Mouse (Mus musculus) hematopoietic stem cell, adult 5-6 weeks (primary cell): ENCODE measurements around the gene Syngr2. TPM values are rescaled to one million over a fixed set of nuclear protein-coding genes. Genes with fewer than 3 reads are reported as not detected.
"Not testable (repeated sequence)": the region's sequence is repeated elsewhere in the genome, so short reads cannot be mapped to it uniquely, and the experiment has no call there.

ENCODE experiments used
- ATAC-seq, 2 experiments: fragments of 125-278 bp in 1 of 2; replicated peaks in 1 of 2; 2 replicates each; pipeline ENCODE4 v1.8.0; 2016 to 2017; ENCODE audit warnings: inconsistent platforms in 2 of 2, mild to moderate bottlenecking in 2 of 2, moderate number of reproducible peaks in 2 of 2, low read depth in 1 of 2, moderate TSS enrichment in 1 of 2; ENCODE audit not compliant: low FRiP score in 2 of 2, poor library complexity in 2 of 2, severe bottlenecking in 2 of 2, insufficient read depth in 1 of 2, low TSS enrichment in 1 of 2
- total RNA-seq: library from RNA; stranded (forward); fragments of 172-1452, 232-1000 nt; gene quantifications from 2 replicates; pipeline ENCODE4 v1.2.3, GENCODE M21; 2017

The Syngr2 gene
- total RNA-seq, 1 experiment from 2014 or later: 81.0 TPM

DNA sequence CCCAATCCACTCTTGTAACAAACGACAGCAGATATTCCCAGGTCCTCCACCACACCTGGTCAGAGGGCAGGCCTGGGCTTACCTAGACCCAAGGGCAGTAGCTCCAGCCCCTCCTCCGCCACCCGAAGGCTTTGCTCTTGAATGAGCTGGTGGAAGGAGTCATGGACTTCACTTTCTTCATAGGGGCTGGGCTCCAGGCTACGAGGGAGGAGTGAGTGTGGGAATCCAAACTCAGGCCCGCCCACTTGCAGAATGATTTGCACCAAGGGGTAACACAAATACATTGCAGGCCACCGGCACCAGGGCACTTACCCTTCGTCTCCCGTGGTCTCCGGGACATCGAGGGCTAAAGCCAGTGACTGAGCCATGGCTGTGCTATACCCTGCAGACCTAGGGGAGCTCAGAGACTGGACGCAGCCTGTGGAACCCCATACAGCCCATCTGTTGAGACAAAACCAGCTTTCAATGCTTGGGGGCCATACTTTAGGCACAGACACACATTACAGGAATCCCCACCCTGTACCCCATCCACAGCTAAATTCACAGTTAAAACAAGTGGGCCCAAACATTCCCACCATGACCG is 30.5 kb upstream of the Syngr2 start:
- ATAC-seq: no peak

DNA sequence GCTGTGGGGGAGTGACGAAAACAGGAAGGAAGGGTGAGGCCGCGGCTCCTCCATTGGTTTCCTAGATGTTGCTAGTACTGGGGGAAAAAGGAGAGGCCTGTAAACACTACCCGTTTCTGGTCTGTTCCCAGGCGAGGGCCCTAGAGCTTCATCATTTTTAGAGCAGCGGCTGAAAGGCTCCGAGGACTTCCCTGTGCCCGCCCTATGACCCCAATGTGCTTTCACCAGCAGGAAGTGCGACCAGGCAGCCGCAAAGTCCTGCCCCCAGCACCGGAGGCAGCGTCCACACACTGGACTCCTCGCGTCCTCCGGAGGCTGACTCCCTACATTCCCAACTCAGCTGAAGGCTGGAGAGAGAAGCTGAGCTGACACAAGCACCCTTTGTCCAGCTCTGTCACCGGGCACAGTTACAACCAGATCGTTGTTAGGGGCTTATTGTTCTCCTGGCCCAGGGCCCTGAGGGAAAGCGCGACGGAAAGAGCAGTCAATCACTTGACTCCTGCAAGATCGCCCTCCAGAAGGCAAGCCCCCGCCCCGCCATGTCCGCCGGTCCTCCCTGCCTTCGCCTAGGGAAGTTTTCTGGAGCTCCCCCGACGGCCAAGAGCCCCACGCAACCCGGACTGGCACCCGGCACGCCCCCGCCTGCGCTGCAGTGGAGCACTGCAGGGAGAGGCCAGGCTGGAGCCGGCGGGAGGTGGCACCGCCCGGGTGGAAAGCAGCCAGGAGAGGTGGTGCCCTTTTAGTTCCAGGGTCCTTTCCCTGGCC is 29.9 kb upstream of the Syngr2 start:
- peak in 1 of 2 experiments; percentile 16; a peak in 2 of 4 replicates for ATAC-seq

DNA sequence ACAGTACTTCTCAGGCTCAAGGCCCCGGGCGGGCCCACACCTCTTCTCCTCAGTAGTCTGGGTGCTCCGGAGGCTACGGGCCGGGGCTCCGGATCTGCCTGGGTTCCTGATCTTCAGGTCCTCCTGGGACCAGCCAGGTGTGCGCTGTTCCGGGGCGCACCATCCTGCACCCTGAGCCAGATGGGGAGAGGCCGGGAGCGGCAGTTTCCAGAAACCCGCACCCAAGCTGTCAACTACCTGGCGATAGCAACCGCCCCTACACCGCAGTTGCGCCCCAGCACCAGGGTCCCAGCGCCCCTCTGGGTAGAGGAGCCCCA is 29.3 kb upstream of the Syngr2 start:
- ATAC-seq: no peak

DNA sequence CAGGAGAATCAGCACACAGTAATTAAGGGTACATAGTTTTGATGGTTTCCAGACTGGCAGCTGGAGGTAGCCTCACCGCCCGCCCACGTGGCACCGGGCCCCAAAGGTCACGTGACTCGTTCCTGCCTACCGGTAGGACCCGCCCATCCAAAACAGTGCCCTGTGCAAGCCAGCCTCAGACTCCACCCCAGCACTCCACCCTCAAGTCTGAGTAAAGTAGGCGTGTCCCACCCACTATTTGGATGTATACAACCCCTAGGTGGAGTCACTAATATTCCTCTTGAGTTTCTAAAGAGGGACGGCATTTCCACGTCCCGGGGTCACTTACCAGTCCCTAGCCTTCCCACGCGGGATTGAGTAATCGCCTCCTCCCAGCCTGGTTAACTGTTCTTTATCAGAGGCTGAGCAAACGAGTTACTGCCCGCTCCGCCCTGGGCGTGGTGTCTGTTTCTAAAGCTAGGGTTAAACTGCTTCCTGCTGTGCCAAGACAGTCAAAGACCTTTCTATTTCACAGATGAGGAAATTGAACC is 28.8 kb upstream of the Syngr2 start:
- ATAC-seq: peak; percentile 64 to 79

DNA sequence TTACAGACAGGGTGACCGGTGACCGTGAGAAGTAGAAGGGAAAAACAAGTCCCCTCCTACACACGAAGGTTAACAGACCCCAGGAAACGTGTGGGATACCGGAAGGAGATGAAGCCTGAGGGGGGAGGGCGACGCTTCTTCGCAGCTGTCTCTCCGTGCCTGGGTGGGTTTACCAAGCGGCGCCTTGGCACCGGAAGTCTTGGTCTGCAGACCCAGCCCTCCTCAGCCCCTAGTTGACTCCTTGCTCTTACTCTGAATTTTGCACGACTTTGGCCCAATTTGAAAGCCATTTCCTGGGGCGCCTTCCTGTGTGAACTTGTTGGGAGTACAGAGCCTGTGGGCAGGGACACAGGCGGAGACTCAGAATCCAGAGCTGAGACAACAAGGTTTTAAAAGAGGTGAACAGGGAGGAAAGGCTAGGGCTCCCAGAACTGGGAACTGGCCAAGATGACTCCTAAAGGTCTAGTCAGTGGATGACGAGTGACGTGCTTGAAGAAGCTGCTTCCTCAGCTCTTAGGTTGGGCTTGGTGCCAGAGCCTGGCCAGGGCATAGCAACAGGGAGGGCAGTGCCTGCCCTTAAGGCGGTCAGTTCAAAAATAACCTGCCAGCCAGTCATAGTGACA is 28.2 kb upstream of the Syngr2 start:
- no peak for ATAC-seq

DNA sequence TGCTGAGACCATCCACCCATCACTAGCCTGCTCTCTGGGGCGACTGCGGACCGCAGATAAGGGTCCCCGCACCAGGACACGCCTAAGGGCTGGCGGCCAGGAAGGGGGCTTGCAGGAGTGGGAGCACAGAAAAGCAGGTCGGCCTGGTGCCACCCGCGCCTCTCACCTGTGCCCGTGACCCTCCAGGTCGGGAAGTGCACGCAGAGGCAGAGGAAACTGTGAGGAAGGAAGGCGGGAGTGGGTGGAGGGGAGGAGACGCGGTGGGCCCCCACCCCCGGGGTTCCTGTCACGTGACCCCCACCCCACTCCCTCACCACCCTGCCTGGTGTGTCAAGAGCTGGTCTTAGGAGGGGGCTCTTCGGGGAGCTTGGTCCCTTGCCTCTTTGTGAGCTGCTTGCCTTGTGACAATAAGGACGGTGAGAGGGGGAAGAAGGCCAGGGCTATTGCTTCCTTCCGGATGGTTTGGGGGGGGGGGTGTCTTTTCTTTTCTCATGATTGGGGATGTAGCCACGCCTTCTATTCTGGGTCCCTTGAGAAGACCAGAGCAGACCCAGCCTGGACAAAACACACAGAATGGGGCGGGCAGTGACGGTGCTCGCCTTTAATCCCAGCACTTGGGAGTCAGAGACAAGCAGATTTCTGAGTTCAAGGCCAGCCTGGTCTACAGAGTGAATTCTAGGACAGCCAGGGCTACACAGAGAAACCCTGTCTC is 27.3 kb upstream of the Syngr2 start, which contains the start of the genes Tmc8 and Tmc6:
Tmc8 (plus strand) TSS at position 84 of the 712 bp plus-strand sequence.
Tmc6 (minus strand) TSS at position 206 of the 712 bp plus-strand sequence.
- peak in 1 of 2 experiments; percentile 6; a peak in 1 of 4 replicates for ATAC-seq

DNA sequence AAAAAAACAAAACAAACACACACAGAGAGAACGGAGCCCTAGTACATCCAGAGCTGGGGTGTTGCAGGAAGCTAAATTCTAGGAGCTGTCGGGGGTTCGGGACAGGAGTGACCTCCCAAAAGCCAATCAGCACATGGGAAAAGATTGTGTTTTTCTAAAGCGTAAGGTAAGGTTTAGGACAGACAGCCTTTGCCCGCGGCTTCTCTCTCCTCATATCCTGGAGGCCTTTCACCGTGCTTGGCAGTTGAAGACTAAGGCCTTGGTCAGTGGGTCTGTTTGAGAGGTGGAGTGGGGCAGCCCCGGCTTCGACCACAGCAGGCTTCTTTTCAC is 26.8 kb upstream of the Syngr2 start:
- no peak for ATAC-seq

DNA sequence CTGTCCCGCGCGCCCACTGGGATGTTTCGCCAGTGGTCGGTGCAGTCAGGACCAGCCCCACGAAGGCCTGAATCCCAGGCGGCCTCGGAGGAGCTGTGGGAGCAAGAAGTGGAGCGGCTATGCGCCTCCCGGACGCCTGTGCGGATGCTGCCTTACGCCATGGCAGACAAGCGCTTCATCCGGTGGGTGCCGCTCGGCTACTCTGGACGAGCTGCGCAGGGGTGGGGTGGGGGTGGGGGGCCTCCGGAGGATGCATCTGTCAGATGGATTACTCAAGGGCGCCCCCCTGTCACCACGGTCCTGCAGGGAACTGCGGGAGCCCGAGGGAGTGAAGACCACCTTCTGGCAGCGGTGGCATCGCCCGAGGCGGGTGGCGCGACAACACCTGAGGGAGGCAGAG is 26.4 kb upstream of the Syngr2 start:
- ATAC-seq: no peak

DNA sequence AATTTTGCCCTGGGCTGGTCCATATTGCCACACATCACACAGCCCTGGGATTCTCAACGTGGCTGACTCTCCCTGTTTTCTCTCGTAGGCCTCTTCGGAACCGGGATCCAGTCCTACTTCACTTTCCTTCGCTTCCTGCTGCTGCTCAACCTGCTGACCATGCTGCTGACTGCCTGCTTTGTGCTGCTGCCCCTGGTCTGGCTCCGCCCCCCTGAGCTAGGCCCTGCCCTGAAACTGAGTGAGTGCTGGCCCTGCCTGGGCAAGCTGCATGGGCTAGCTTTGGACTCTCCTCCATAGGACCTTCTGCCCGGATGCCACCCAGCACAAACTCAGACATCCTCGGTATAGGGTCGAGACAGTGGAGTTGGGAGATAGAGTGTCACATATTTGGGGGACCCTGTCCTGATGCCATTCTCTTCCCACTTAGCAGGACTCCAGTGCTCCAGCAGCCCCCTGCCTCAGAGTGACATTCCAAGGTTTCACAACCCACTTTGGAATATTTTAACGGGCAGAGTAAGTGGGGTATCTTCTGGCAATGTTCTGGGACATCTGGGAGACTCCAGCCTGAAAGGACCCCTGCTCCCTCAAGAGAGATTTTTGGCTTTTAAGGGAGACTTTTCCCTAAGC is 25.7 kb upstream of the Syngr2 start:
- no peak for ATAC-seq

DNA sequence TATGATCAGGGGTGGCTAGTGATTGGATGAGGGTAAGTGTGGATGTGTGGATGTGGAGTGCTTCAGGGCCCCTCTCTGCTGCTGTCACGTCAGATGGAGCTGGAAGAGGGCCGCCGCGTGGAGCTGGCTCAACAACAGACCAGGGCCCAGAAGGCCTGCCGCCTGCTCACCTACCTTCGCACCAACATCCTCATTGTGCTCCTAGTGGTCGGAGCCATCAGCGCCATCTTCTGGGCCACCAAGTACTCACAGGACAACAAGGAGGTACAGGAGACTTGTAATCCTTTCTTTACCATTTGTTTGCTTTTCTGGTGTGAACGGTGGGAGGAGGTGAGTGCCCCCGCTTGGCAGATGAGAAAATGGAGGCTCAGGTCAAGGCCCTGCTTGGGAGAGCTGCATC is 23.2 kb upstream of the Syngr2 start:
- ATAC-seq: peak; percentile 41 to 47; a peak in 1 of 4 replicates

DNA sequence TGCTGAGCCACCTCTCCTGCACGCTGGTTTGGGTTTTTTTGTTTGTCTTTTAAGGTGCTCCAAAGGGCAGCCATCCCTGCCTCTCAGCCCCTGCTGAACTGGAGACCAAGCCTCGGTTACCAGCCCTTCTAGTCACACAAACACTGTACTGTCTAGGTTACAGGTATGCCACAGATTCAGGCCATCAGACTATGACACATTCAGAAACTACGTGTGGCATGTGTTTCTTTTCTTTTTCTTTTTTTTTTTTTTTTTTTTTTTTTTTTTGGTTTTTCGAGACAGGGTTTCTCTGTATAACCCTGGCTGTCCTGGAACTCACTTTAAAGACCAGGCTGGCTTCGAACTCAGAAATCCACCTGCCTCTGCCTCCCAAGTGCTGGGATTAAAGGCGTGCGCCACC is 21.0 kb upstream of the Syngr2 start:
- not testable (repeated sequence) for ATAC-seq

DNA sequence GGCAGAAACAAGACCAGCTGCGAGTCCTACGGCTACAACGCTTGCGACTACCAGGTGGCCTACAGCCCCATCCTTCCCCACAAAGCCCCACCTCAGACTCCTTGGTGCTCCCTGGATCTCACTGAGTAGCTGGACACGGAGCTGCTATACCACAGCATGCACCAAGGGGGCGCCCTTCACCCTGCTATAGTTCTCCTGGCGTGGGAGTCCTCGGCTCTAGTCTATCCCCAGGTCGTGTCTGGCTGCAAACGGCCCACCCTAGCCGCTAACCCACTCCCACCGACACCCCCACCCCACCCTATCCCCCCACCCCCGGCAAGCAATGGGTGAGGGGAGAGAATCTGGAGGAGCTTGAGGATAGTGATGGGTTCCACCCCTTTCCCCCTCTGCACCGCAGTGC is 19.2 kb upstream of the Syngr2 start:
- ATAC-seq: peak; percentile 51 to 55; a peak in 2 of 4 replicates

DNA sequence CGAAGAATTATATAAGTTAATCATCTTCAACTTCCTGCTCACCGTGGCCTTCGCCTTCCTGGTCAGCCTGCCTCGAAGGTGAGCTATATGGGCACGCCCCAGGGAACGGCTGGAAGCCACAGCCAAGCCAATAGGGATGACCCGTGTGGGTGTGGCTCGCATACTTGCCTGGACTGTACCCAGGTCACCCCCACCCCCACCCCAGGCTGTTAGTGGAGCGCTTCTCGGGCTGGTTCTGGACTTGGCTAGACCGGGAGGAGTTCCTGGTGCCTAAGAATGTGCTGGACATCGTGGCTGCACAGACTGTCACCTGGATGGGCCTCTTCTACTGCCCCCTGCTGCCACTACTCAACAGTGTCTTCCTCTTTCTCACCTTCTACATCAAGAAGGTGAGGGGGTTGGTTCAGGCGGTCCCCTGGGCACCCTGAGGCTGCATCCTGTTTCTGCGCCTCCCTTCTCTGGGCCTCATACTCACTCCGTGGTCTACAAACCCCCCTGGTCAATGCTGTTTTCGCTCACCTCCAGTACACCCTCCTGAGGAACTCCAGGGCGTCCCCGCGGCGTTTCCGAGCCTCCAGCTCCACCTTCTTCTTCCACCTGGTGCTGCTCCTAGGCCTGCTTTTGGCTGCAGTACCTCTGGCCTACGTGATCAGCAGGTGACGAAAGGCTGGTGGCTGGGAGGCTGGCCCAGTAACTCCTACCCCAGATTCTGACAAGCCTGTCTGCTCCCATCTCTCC is 18.6 kb upstream of the Syngr2 start:
- ATAC-seq: no peak

DNA sequence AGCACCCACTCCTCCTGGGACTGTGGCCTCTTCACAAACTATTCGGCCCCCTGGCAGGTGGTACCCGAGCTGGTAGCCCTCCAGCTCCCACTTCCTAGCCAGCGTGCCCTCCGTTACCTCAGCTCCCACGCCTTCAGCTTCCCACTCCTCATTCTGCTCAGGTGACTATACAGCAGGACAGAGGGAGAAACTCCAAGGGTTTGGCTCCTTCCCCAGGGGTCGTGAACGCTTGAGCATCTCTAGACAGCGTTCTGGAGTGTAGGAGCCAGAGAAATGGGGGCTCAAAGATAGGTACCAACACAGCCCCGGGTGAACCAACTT is 18.1 kb upstream of the Syngr2 start:
- no peak for ATAC-seq

DNA sequence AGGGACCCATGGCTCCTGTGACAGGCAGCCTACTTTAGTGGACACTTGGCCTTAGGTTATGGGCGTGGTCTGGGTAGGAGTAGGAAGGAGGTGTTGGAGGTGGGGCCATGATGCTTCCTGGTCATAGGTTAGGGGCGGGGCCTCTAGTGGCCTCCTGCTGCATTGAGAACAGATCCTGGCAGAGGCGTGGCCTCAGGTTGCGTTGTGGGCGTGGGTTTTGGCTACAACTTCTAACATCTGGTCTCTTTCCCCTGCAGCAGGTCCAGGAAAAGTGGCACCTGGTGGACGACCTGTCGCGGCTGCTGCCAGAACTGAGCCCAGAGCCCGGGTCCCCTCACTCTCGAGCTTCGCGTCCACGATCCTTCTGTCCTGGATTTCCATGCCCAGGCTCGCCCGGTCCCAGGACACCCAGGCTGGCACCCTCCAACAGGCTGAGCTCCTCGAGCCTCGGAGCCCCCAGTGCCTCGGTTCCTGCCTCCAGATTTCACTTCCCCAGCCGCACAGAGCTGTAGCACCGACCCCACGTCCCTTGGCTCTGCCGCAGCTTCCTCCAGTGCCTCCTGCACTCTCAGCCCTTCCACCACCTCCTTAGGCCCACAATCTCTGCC is 17.1 kb upstream of the Syngr2 start:
- peak; percentile 66 to 85 for ATAC-seq

DNA sequence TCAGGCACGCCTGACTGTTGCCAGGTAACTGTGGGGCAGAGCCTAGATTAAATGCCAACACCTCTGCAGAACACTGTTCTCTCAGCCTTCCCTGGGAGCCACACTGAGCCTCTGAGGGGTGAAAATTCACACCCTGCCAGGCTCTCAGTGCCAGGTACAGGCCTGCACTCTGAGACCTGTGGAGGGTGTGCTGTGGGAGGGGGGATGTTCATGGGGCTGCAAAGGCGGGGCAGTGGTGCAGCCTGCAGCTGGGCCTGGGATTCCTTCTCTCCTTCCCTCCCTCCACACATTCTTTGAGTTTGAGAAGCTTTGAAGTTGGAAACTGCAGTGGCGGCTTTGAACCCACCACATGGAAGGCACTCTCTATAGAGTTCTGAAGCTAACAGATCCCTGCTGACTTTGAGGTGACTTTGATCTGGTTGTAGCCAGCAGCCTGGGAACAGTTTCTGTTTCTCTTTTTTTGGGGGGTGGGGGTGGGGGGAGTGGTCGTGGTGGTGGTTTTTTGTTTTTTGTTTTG is 15.4 kb upstream of the Syngr2 start:
- no peak for ATAC-seq
